Mouse (Mus musculus): ENCODE measurements at regions not wholly inside any gene's neighbourhood (a gene's known extent, or its start where the extent isn't known, plus 50 kb on each side); places are given as distances from the start of the nearest gene placed in this dataset.
"Not testable (repeated sequence)": the region's sequence is repeated elsewhere in the genome, so short reads cannot be mapped to it uniquely, and the experiment has no call there.

- intact Hi-C loops (cut with DNase I): no loop called here
- DNase-seq (ENCODE audit: low spot score in 2 of 2): no peak
These were observed 229.9 kb upstream of the Zpld1 start for GRCm38 (mm10) chr16:55527680-55528079.

GRCm38 (mm10) chr16:55526230-55526842 lies 228.6 kb upstream of the Zpld1 start:
- no peak for DNase-seq (ENCODE audit: low spot score in 2 of 2)
- intact Hi-C loops (cut with DNase I): no loop called here

GRCm38 (mm10) chr16:55523264-55523663 lies 225.5 kb upstream of the Zpld1 start:
- no peak for DNase-seq (ENCODE audit: low spot score in 2 of 2)
- intact Hi-C loops (cut with DNase I): no loop called here

GRCm38 (mm10) chr16:55522283-55522682 lies 224.5 kb upstream of the Zpld1 start:
- intact Hi-C loops (cut with DNase I): no loop called here
- no peak for DNase-seq (ENCODE audit: low spot score in 2 of 2)

GRCm38 (mm10) chr16:55521421-55521971 lies 223.7 kb upstream of the Zpld1 start:
- intact Hi-C loops (cut with DNase I): no loop called here
- no peak for DNase-seq (ENCODE audit: low spot score in 2 of 2)

- intact Hi-C loops (cut with DNase I): no loop called here
- DNase-seq (ENCODE audit: low spot score in 2 of 2): no peak
These were observed 222.3 kb upstream of the Zpld1 start for GRCm38 (mm10) chr16:55520077-55520476.

- intact Hi-C loops (cut with DNase I): loop anchor here (10.0 kb wide), 1 partner anchor 335 kb away; no protein-coding TSS in a partner anchor
- DNase-seq (ENCODE audit: low spot score in 2 of 2): no peak
These were observed 221.9 kb upstream of the Zpld1 start for GRCm38 (mm10) chr16:55519646-55520045.

- DNase-seq (ENCODE audit: low spot score in 2 of 2): no peak
- intact Hi-C loops (cut with DNase I): loop anchor here (10.0 kb wide), 1 partner anchor 338 kb away; no protein-coding TSS in a partner anchor
These were observed 219.2 kb upstream of the Zpld1 start for GRCm38 (mm10) chr16:55516994-55517393.

GRCm38 (mm10) chr16:55515228-55515696 lies 217.5 kb upstream of the Zpld1 start:
- no peak for DNase-seq (ENCODE audit: low spot score in 2 of 2)

GRCm38 (mm10) chr16:55514448-55515200 lies 216.8 kb upstream of the Zpld1 start:
- intact Hi-C loops (cut with DNase I): loop anchor here (10.0 kb wide), 1 partner anchor 340 kb away; no protein-coding TSS in a partner anchor
- DNase-seq (ENCODE audit: low spot score in 2 of 2): no peak

More at GRCm38 (mm10) chr16:55515228-55515696, 217.5 kb upstream of the Zpld1 start:
- intact Hi-C loops (cut with DNase I): loop anchor here (10.0 kb wide), 1 partner anchor 340 kb away; no protein-coding TSS in a partner anchor

GRCm38 (mm10) chr16:55504796-55505413 lies 207.1 kb upstream of the Zpld1 start:
- intact Hi-C loops (cut with DNase I): no loop called here
- DNase-seq (ENCODE audit: low spot score in 2 of 2): no peak

- intact Hi-C loops (cut with DNase I): no loop called here
- DNase-seq (ENCODE audit: low spot score in 2 of 2): no peak
These were observed 206.5 kb upstream of the Zpld1 start for GRCm38 (mm10) chr16:55504274-55504673.

- intact Hi-C loops (cut with DNase I): no loop called here
These were observed 205.5 kb upstream of the Zpld1 start for GRCm38 (mm10) chr16:55503273-55503672.

GRCm38 (mm10) chr16:55499831-55500230 lies 202.0 kb upstream of the Zpld1 start:
- DNase-seq (ENCODE audit: low spot score in 2 of 2); intact Hi-C loops (cut with DNase I): not testable (repeated sequence)

More at GRCm38 (mm10) chr16:55503273-55503672, 205.5 kb upstream of the Zpld1 start:
- DNase-seq (ENCODE audit: low spot score in 2 of 2): no peak

GRCm38 (mm10) chr16:55495051-55495450 lies 197.3 kb upstream of the Zpld1 start:
- DNase-seq (ENCODE audit: low spot score in 2 of 2): no peak
- intact Hi-C loops (cut with DNase I): no loop called here

GRCm38 (mm10) chr16:55494162-55494561 lies 196.4 kb upstream of the Zpld1 start:
- intact Hi-C loops (cut with DNase I): no loop called here
- DNase-seq (ENCODE audit: low spot score in 2 of 2): no peak

- intact Hi-C loops (cut with DNase I): no loop called here
- no peak for DNase-seq (ENCODE audit: low spot score in 2 of 2)
These were observed 194.3 kb upstream of the Zpld1 start for GRCm38 (mm10) chr16:55492111-55492510.

- DNase-seq (ENCODE audit: low spot score in 2 of 2): no peak
- intact Hi-C loops (cut with DNase I): no loop called here
These were observed 186.6 kb upstream of the Zpld1 start for GRCm38 (mm10) chr16:55484391-55484790.

GRCm38 (mm10) chr16:55480745-55481144 lies 183.0 kb upstream of the Zpld1 start:
- no peak for DNase-seq (ENCODE audit: low spot score in 2 of 2)
- intact Hi-C loops (cut with DNase I): no loop called here

GRCm38 (mm10) chr16:55480304-55480703 lies 182.5 kb upstream of the Zpld1 start:
- intact Hi-C loops (cut with DNase I): no loop called here
- no peak for DNase-seq (ENCODE audit: low spot score in 2 of 2)
